Mouse (Mus musculus): ENCODE results near the gene Calu. TPM values are rescaled to one million over a fixed set of nuclear protein-coding genes. Genes with fewer than 3 reads are reported as not detected.
"Not testable (repeated sequence)": the region's sequence is repeated elsewhere in the genome, so short reads cannot be mapped to it uniquely, and the experiment has no call there.

Calu gene
- polyA plus RNA-seq, 1 experiment from 2014 or later = 409 TPM

- not testable (repeated sequence) for H3K9ac ChIP-seq; H3K27ac ChIP-seq (replicated peaks); H3K4me2 ChIP-seq; H3K4me3 ChIP-seq; H3K36me3 ChIP-seq; H3K9me3 ChIP-seq; ATAC-seq (ENCODE audit: extremely low read depth, insufficient number of reproducible peaks, low FRiP score, low TSS enrichment)
- 67% methylated on average over 8 of the region's 8 CpGs for WGBS
- Histone ChIP-seq H3K4me1 (peaks cover 46% of the 10 kb centered on the region), H3K27me3 (replicated peaks) (peaks cover 37% of the 10 kb centered on the region)
These were observed 43.4 kb downstream of the Calu start for GRCm38 (mm10) chr6:29391241-29391640.

GRCm38 (mm10) chr6:29391802-29392201 is 43.9 kb downstream of the Calu start:
- no peak for ATAC-seq (ENCODE audit: extremely low read depth, insufficient number of reproducible peaks, low FRiP score, low TSS enrichment)
- 59% methylated on average over 4 of the region's 4 CpGs for WGBS
- H3K36me3 ChIP-seq = no peaks in the 10 kb centered on the region

GRCm38 (mm10) chr6:29394286-29394685 is 46.4 kb downstream of the Calu start:
- Histone ChIP-seq H3K27me3 (replicated peaks) (peaks cover 43% of the 10 kb centered on the region), H3K4me3 (no peak overlapping the region), H3K27ac (replicated peaks) (no peak overlapping the region), H3K4me2 (no peak overlapping the region), H3K9ac (no peak overlapping the region), H3K36me3 (no peaks in the 10 kb centered on the region), H3K4me1 (peaks cover 30% of the 10 kb centered on the region), H3K9me3 (no peaks in the 10 kb centered on the region)
- 50% methylated on average over 1 of the region's 1 CpGs for WGBS
- no peak for ATAC-seq (ENCODE audit: extremely low read depth, insufficient number of reproducible peaks, low FRiP score, low TSS enrichment)

More at GRCm38 (mm10) chr6:29391802-29392201, 43.9 kb downstream of the Calu start:
- Histone ChIP-seq H3K27ac (replicated peaks) (no peak overlapping the region), H3K9ac (no peak overlapping the region), H3K9me3 (no peaks in the 10 kb centered on the region), H3K27me3 (replicated peaks) (peaks cover 35% of the 10 kb centered on the region), H3K4me2 (no peak overlapping the region), H3K4me3 (no peak overlapping the region), H3K4me1 (peaks cover 42% of the 10 kb centered on the region)

- Histone ChIP-seq H3K36me3 (peaks cover 11% of the 10 kb centered on the region; the same call in 1 of the 2 replicates), H3K9ac (peak within 1 kb of the TSS; percentile 89), H3K4me2 (peak within 1 kb of the TSS; percentile 87), H3K9me3 (no peaks in the 10 kb centered on the region), H3K27me3 (replicated peaks) (peaks cover 48% of the 10 kb centered on the region), H3K4me3 (peak within 1 kb of the TSS; percentile 76), H3K4me1 (peaks cover 30% of the 10 kb centered on the region), H3K27ac (replicated peaks) (peak within 1 kb of the TSS; percentile 77)
- WGBS = under 1% methylated on average over 40 of the region's 49 CpGs
- peak; percentile 82 for ATAC-seq (ENCODE audit: extremely low read depth, insufficient number of reproducible peaks, low FRiP score, low TSS enrichment)
These were observed 48.2 kb downstream of the Calu start, which contains the start of gene Ccdc136 for GRCm38 (mm10) chr6:29395910-29396713. Ccdc136 (plus strand) TSS chr6:29396309.

- Histone ChIP-seq H3K27me3 (replicated peaks) (peaks cover 54% of the 10 kb centered on the region), H3K9ac (peak overlapping the region; percentile 89), H3K36me3 (peaks cover 11% of the 10 kb centered on the region; the same call in 1 of the 2 replicates), H3K4me3 (peak overlapping the region; percentile 76), H3K9me3 (no peaks in the 10 kb centered on the region), H3K4me1 (peaks cover 30% of the 10 kb centered on the region), H3K4me2 (peak overlapping the region; percentile 87), H3K27ac (replicated peaks) (peak overlapping the region; percentile 77)
- no peak; the same call in 1 of the 2 replicates for ATAC-seq (ENCODE audit: extremely low read depth, insufficient number of reproducible peaks, low FRiP score, low TSS enrichment)
- WGBS = 2% methylated on average over 24 of the region's 24 CpGs
These were observed 49.1 kb downstream of the Calu start for GRCm38 (mm10) chr6:29396714-29397540.

GRCm38 (mm10) chr6:29397575-29397974 is 49.7 kb downstream of the Calu start:
- Histone ChIP-seq H3K9me3 (no peaks in the 10 kb centered on the region), H3K4me1 (peaks cover 31% of the 10 kb centered on the region), H3K36me3 (peaks cover 11% of the 10 kb centered on the region; the same call in 1 of the 2 replicates), H3K27me3 (replicated peaks) (peaks cover 61% of the 10 kb centered on the region), H3K9ac (peak overlapping the region; percentile 89), H3K4me2 (peak overlapping the region; percentile 87), H3K4me3 (peak overlapping the region; percentile 76), H3K27ac (replicated peaks) (peak overlapping the region; percentile 77)
- WGBS = 6% methylated on average over 6 of the region's 6 CpGs
- ATAC-seq (ENCODE audit: extremely low read depth, insufficient number of reproducible peaks, low FRiP score, low TSS enrichment) = no peak

GRCm38 (mm10) chr6:29399851-29400250 is 52.0 kb downstream of the Calu start:
- Histone ChIP-seq H3K36me3 (peaks cover 11% of the 10 kb centered on the region; the same call in 1 of the 2 replicates), H3K4me2 (no peak overlapping the region), H3K4me3 (no peak overlapping the region), H3K9ac (no peak overlapping the region), H3K9me3 (no peaks in the 10 kb centered on the region), H3K27me3 (replicated peaks) (peaks cover 63% of the 10 kb centered on the region), H3K4me1 (peaks cover 31% of the 10 kb centered on the region), H3K27ac (replicated peaks) (no peak overlapping the region)
- 83% methylated on average over 4 of the region's 4 CpGs for WGBS
- no peak for ATAC-seq (ENCODE audit: extremely low read depth, insufficient number of reproducible peaks, low FRiP score, low TSS enrichment)

- peaks cover 6% of the 10 kb centered on the region for H3K4me1 ChIP-seq
- ATAC-seq (ENCODE audit: extremely low read depth, insufficient number of reproducible peaks, low FRiP score, low TSS enrichment) = no peak
- H3K4me2 ChIP-seq = peak overlapping the region; percentile 57
- peak overlapping the region; percentile 25 for H3K4me3 ChIP-seq
- 8% methylated on average over 33 of the region's 34 CpGs for WGBS
- H3K9me3 ChIP-seq = no peaks in the 10 kb centered on the region
- peaks cover 30% of the 10 kb centered on the region for H3K36me3 ChIP-seq
- peak overlapping the region; percentile 11; the same call in 1 of the 2 replicates for H3K9ac ChIP-seq
- H3K27ac ChIP-seq (replicated peaks) = no peak overlapping the region
- peaks cover 51% of the 10 kb centered on the region for H3K27me3 ChIP-seq (replicated peaks)
These were observed 54.9 kb downstream of the Calu start for GRCm38 (mm10) chr6:29402693-29403342.

GRCm38 (mm10) chr6:29406412-29406811 is 58.5 kb downstream of the Calu start:
- no peak overlapping the region for H3K27ac ChIP-seq (replicated peaks)
- peaks cover 28% of the 10 kb centered on the region for H3K27me3 ChIP-seq (replicated peaks)
- ATAC-seq (ENCODE audit: extremely low read depth, insufficient number of reproducible peaks, low FRiP score, low TSS enrichment) = no peak
- H3K4me3 ChIP-seq = no peak overlapping the region
- H3K36me3 ChIP-seq = peaks cover 53% of the 10 kb centered on the region
- 86% methylated on average over 6 of the region's 6 CpGs for WGBS
- no peak overlapping the region for H3K9ac ChIP-seq
- peaks cover 5% of the 10 kb centered on the region for H3K4me1 ChIP-seq
- no peak overlapping the region for H3K4me2 ChIP-seq
- H3K9me3 ChIP-seq = no peaks in the 10 kb centered on the region

- Histone ChIP-seq H3K4me3 (no peak overlapping the region), H3K9me3 (no peaks in the 10 kb centered on the region), H3K4me2 (no peak overlapping the region), H3K27ac (replicated peaks) (no peak overlapping the region), H3K27me3 (replicated peaks) (no peaks in the 10 kb centered on the region; the same call in 1 of the 2 replicates), H3K4me1 (0 out of 2 replicates have a peak, but pooled peaks cover 2% of the 10 kb centered on the region), H3K36me3 (peaks cover 93% of the 10 kb centered on the region), H3K9ac (no peak overlapping the region)
- 79% methylated on average over 9 of the region's 9 CpGs for whole genome bisulfite sequencing
- no peak for ATAC-seq (ENCODE audit: extremely low read depth, insufficient number of reproducible peaks, low FRiP score, low TSS enrichment)
These were observed 67.6 kb downstream of the Calu start for GRCm38 (mm10) chr6:29415446-29415845.

- H3K4me1 ChIP-seq = 0 out of 2 replicates have a peak, but pooled peaks cover 2% of the 10 kb centered on the region
- H3K36me3 ChIP-seq = peaks cover 43% of the 10 kb centered on the region
- H3K4me2 ChIP-seq = no peak overlapping the region
- H3K9me3 ChIP-seq = no peaks in the 10 kb centered on the region
- no peak overlapping the region for H3K4me3 ChIP-seq
- 80% methylated on average over 2 of the region's 2 CpGs for WGBS
- ATAC-seq (ENCODE audit: extremely low read depth, insufficient number of reproducible peaks, low FRiP score, low TSS enrichment) = no peak
- H3K27me3 ChIP-seq (replicated peaks) = no peaks in the 10 kb centered on the region; the same call in 1 of the 2 replicates
- no peak overlapping the region for H3K9ac ChIP-seq
- H3K27ac ChIP-seq (replicated peaks) = no peak overlapping the region
These were observed 72.7 kb downstream of the Calu start for GRCm38 (mm10) chr6:29420596-29420995.
